Mouse (Mus musculus) bone marrow macrophage, adult 2 months (primary cell): ENCODE results near the gene Msn. TPM values are rescaled to one million over a fixed set of nuclear protein-coding genes. Genes with fewer than 3 reads are reported as not detected.

ENCODE experiments used
- H3K27ac ChIP-seq: 2 replicates; pipeline ENCODE4 v1.5.1; 2012; ENCODE audit warnings: low read depth, low read length; ENCODE audit not compliant: insufficient read depth
- H3K4me1 ChIP-seq: 2 replicates; pipeline ENCODE4 v1.6.1; 2012; ENCODE audit warnings: low read length; ENCODE audit not compliant: control insufficient read depth, insufficient read depth
- H3K4me3 ChIP-seq: 2 replicates; pipeline ENCODE4 v1.5.1; 2012; ENCODE audit warnings: mild to moderate bottlenecking, low read length, moderate library complexity; ENCODE audit not compliant: insufficient read depth
- CTCF ChIP-seq: IDR thresholded peaks from 2 replicates; pipeline ENCODE4 v1.5.1; 2012; ENCODE audit warnings: low read depth, mild to moderate bottlenecking, low read length, moderate library complexity
- POLR2A ChIP-seq: IDR thresholded peaks from 2 replicates; pipeline ENCODE4 v1.6.1; 2012; ENCODE audit warnings: mild to moderate bottlenecking, low read depth, low read length, borderline replicate concordance
- polyA plus RNA-seq: library from polyadenylated mRNA; stranded (reverse); fragments of >200 nt; gene quantifications from 2 replicates; pipeline ENCODE4 v1.2.4, GENCODE M21; 2012; ENCODE audit not compliant: missing spikeins, insufficient read depth, insufficient read length

Gene Msn
- polyA plus RNA-seq, 1 experiment, result 464 TPM

GRCm38 (mm10) chrX:96115501-96115900, 19.7 kb downstream of the Msn start:
- Histone ChIP-seq H3K27ac (no peak overlapping the region), H3K4me1 (peaks cover 24% of the 10 kb centered on the region), H3K4me3 (no peak overlapping the region)
- no peak for TF ChIP-seq CTCF
- no peak for TF ChIP-seq POLR2A

- H3K4me3 ChIP-seq, result no peak overlapping the region
- no peak for TF ChIP-seq CTCF
- TF ChIP-seq POLR2A, result no peak
These were observed 21.5 kb downstream of the Msn start for GRCm38 (mm10) chrX:96117366-96117765.

GRCm38 (mm10) chrX:96119997-96120396, 24.2 kb downstream of the Msn start:
- H3K27ac ChIP-seq, result no peak overlapping the region
- peaks cover 49% of the 10 kb centered on the region for H3K4me1 ChIP-seq
- TF ChIP-seq POLR2A (no peak), CTCF (no peak)
- no peak overlapping the region for H3K4me3 ChIP-seq

More at GRCm38 (mm10) chrX:96117366-96117765, 21.5 kb downstream of the Msn start:
- peaks cover 37% of the 10 kb centered on the region for H3K4me1 ChIP-seq
- H3K27ac ChIP-seq, result peak overlapping the region; percentile 44

GRCm38 (mm10) chrX:96121912-96122311, 26.1 kb downstream of the Msn start:
- TF ChIP-seq CTCF, result no peak
- no peak for TF ChIP-seq POLR2A
- peaks cover 57% of the 10 kb centered on the region for H3K4me1 ChIP-seq
- peak overlapping the region; percentile 36 for H3K27ac ChIP-seq

GRCm38 (mm10) chrX:96126803-96127202, 31.0 kb downstream of the Msn start:
- no peak for TF ChIP-seq POLR2A
- TF ChIP-seq CTCF, result no peak
- peaks cover 57% of the 10 kb centered on the region for H3K4me1 ChIP-seq
- H3K27ac ChIP-seq, result peak overlapping the region; percentile 13
- no peak overlapping the region for H3K4me3 ChIP-seq

More at GRCm38 (mm10) chrX:96121912-96122311, 26.1 kb downstream of the Msn start:
- no peak overlapping the region for H3K4me3 ChIP-seq

- Histone ChIP-seq H3K4me1 (peaks cover 54% of the 10 kb centered on the region), H3K27ac (peak overlapping the region; percentile 98), H3K4me3 (peak overlapping the region; percentile 55)
- TF ChIP-seq POLR2A, result no peak
- TF ChIP-seq CTCF, result no peak
These were observed 34.3 kb downstream of the Msn start for GRCm38 (mm10) chrX:96130139-96130538.

- H3K4me1 ChIP-seq, result peaks cover 54% of the 10 kb centered on the region
- peak overlapping the region; percentile 98 for H3K27ac ChIP-seq
- no peak for TF ChIP-seq CTCF
- TF ChIP-seq POLR2A, result no peak
- peak overlapping the region; percentile 55 for H3K4me3 ChIP-seq
These were observed 34.8 kb downstream of the Msn start for GRCm38 (mm10) chrX:96130663-96131062.

- TF ChIP-seq CTCF, result no peak
- no peak for TF ChIP-seq POLR2A
- Histone ChIP-seq H3K4me3 (no peak overlapping the region), H3K27ac (peak overlapping the region; percentile 59), H3K4me1 (peaks cover 42% of the 10 kb centered on the region)
These were observed 37.4 kb downstream of the Msn start for GRCm38 (mm10) chrX:96133260-96133659.

- H3K27ac ChIP-seq, result peak overlapping the region; percentile 62
- no peak overlapping the region for H3K4me3 ChIP-seq
- TF ChIP-seq CTCF (no peak), POLR2A (no peak)
- peaks cover 34% of the 10 kb centered on the region for H3K4me1 ChIP-seq
These were observed 38.4 kb downstream of the Msn start for GRCm38 (mm10) chrX:96134243-96134661.

- peaks cover 29% of the 10 kb centered on the region for H3K4me1 ChIP-seq
- H3K27ac ChIP-seq, result peak overlapping the region; percentile 62
- no peak overlapping the region for H3K4me3 ChIP-seq
- TF ChIP-seq POLR2A, result no peak
- no peak for TF ChIP-seq CTCF
These were observed 39.2 kb downstream of the Msn start for GRCm38 (mm10) chrX:96134840-96135580.
